Mouse (Mus musculus) testis, adult 2 months (tissue): ENCODE measurements around the gene Tmc8. TPM values are rescaled to one million over a fixed set of nuclear protein-coding genes. Genes with fewer than 3 reads are reported as not detected.
A peak's percentile ranks its signal among the peaks of the same experiment; 100 is the strongest.

Experiments used
- H3K27ac ChIP-seq: fragments of 200-500 bp; 2 replicates; pipeline ENCODE4 v1.5.1; 2012; ENCODE audit warnings: low read depth, low read length; ENCODE audit not compliant: control insufficient read depth, insufficient read depth
- H3K27me3 ChIP-seq: fragments of 200-500 bp; 2 replicates; pipeline ENCODE4 v1.6.1; 2012; ENCODE audit warnings: mild to moderate bottlenecking, low read length, moderate library complexity; ENCODE audit not compliant: control insufficient read depth, insufficient read depth
- H3K36me3 ChIP-seq: fragments of 200-500 bp; 2 replicates; pipeline ENCODE4 v1.6.1; 2012; ENCODE audit warnings: mild to moderate bottlenecking, low read length; ENCODE audit not compliant: control insufficient read depth, insufficient read depth
- H3K4me1 ChIP-seq: fragments of 200-500 bp; 2 replicates; pipeline ENCODE4 v1.6.1; 2012; ENCODE audit warnings: low read length; ENCODE audit not compliant: control insufficient read depth, insufficient read depth
- H3K4me3 ChIP-seq: fragments of 200-500 bp; 2 replicates; pipeline ENCODE4 v1.5.1; 2012; ENCODE audit warnings: low read depth, mild to moderate bottlenecking, low read length, moderate library complexity, mixed read lengths; ENCODE audit not compliant: control insufficient read depth
- CTCF ChIP-seq: fragments of 200-500 bp; IDR thresholded peaks from 2 replicates; pipeline ENCODE4 v1.5.1; 2012; ENCODE audit warnings: low read depth, mild to moderate bottlenecking, inconsistent platforms, low read length, moderate library complexity; ENCODE audit not compliant: control insufficient read depth, insufficient read depth, insufficient replicate concordance
- POLR2A ChIP-seq: fragments of 200-500 bp; IDR thresholded peaks from 2 replicates; pipeline ENCODE4 v1.6.1; 2012; ENCODE audit warnings: low read depth, mild to moderate bottlenecking, inconsistent platforms, low read length, moderate library complexity; ENCODE audit not compliant: control insufficient read depth
- polyA plus RNA-seq: library from polyadenylated mRNA; depleted of rRNA; stranded (reverse); fragments of >200 nt; gene quantifications from 2 replicates; pipeline ENCODE4 v1.2.3, GENCODE M21; 2012

Tmc8 gene
- polyA plus RNA-seq, 1 experiment = 1.2 TPM

GRCm38 (mm10) chr11:117799174-117799573 lies 17.3 kb downstream of the Tmc8 start:
- TF ChIP-seq CTCF (no peak), POLR2A (no peak)
- no peaks in the 10 kb centered on the region for H3K36me3 ChIP-seq
- H3K4me3 ChIP-seq = no peak overlapping the region
- H3K27me3 ChIP-seq = no peaks in the 10 kb centered on the region
- no peak overlapping the region for H3K27ac ChIP-seq
- H3K4me1 ChIP-seq = no peaks in the 10 kb centered on the region

- Histone ChIP-seq H3K4me3 (no peak overlapping the region), H3K4me1 (no peaks in the 10 kb centered on the region), H3K36me3 (no peaks in the 10 kb centered on the region), H3K27ac (no peak overlapping the region), H3K27me3 (no peaks in the 10 kb centered on the region)
- no peak for TF ChIP-seq CTCF
- no peak for TF ChIP-seq POLR2A
Observed at GRCm38 (mm10) chr11:117800038-117800437, 18.2 kb downstream of the Tmc8 start.

- no peak overlapping the region for H3K4me3 ChIP-seq
- TF ChIP-seq CTCF = no peak
- no peak for TF ChIP-seq POLR2A
- no peak overlapping the region for H3K27ac ChIP-seq
- H3K27me3 ChIP-seq = no peaks in the 10 kb centered on the region
- H3K36me3 ChIP-seq = no peaks in the 10 kb centered on the region
- no peaks in the 10 kb centered on the region for H3K4me1 ChIP-seq
Observed at GRCm38 (mm10) chr11:117801650-117802049, 19.8 kb downstream of the Tmc8 start.

- no peaks in the 10 kb centered on the region for H3K4me1 ChIP-seq
- H3K4me3 ChIP-seq = no peak overlapping the region
- no peak for TF ChIP-seq CTCF
- TF ChIP-seq POLR2A = no peak
- H3K27ac ChIP-seq = no peak overlapping the region
- H3K27me3 ChIP-seq = no peaks in the 10 kb centered on the region
- no peaks in the 10 kb centered on the region for H3K36me3 ChIP-seq
Observed at GRCm38 (mm10) chr11:117803166-117803688, 21.4 kb downstream of the Tmc8 start.

GRCm38 (mm10) chr11:117806781-117807180 lies 24.9 kb downstream of the Tmc8 start:
- TF ChIP-seq POLR2A (no peak), CTCF (no peak)
- H3K27me3 ChIP-seq = no peaks in the 10 kb centered on the region
- H3K4me3 ChIP-seq = no peak overlapping the region
- no peak overlapping the region for H3K27ac ChIP-seq
- peaks cover 18% of the 10 kb centered on the region for H3K4me1 ChIP-seq
- no peaks in the 10 kb centered on the region for H3K36me3 ChIP-seq

GRCm38 (mm10) chr11:117809407-117810311 lies 27.8 kb downstream of the Tmc8 start, which contains the start of the genes Gm20708 and Syngr2:
Gm20708 (plus strand) TSS chr11:117809668.
Syngr2 (plus strand) TSS chr11:117809668.
- H3K4me1 ChIP-seq = peaks cover 18% of the 10 kb centered on the region
- H3K27me3 ChIP-seq = no peaks in the 10 kb centered on the region
- TF ChIP-seq POLR2A = peak; percentile 55
- TF ChIP-seq CTCF = no peak
- peak within 1 kb of the TSS; percentile 86 for H3K4me3 ChIP-seq
- peak within 1 kb of the TSS; percentile 2; the same call in 1 of the 2 replicates for H3K27ac ChIP-seq
- H3K36me3 ChIP-seq = no peaks in the 10 kb centered on the region

GRCm38 (mm10) chr11:117810401-117811046 lies 28.6 kb downstream of the Tmc8 start:
- peaks cover 18% of the 10 kb centered on the region for H3K4me1 ChIP-seq
- no peaks in the 10 kb centered on the region for H3K36me3 ChIP-seq
- no peaks in the 10 kb centered on the region for H3K27me3 ChIP-seq
- 0 out of 2 replicates have a peak overlapping the region, but pooled peaks have one; percentile 2 for H3K27ac ChIP-seq
- TF ChIP-seq POLR2A (no peak), CTCF (peak; percentile 42; the same call in 1 of the 2 replicates)
- H3K4me3 ChIP-seq = peak overlapping the region; percentile 86
